Mouse (Mus musculus) kidney, adult 8-10 months (tissue): ENCODE measurements around the gene Vwce.
A peak's percentile ranks its signal among the peaks of the same experiment; 100 is the strongest.

ENCODE experiments used
- DNase-seq, 2 experiments: peaks; one replicate each; pipeline ENCODE4 v3.0.0; 2022

Gene Vwce

GRCm38 (mm10) chr19:10648156-10648555 is 14.1 kb downstream of the Vwce start:
- DNase-seq: no peak

- no peak for DNase-seq
Observed at GRCm38 (mm10) chr19:10656058-10656457, 22.0 kb downstream of the Vwce start.

- peak; percentile 25 to 34 for DNase-seq
Observed at GRCm38 (mm10) chr19:10657742-10658141, 23.7 kb downstream of the Vwce start.

- DNase-seq: no peak
Observed at GRCm38 (mm10) chr19:10658406-10658805, 24.4 kb downstream of the Vwce start.

- no peak for DNase-seq
Observed at GRCm38 (mm10) chr19:10661373-10661772, 27.4 kb downstream of the Vwce start.

- no peak for DNase-seq
Observed at GRCm38 (mm10) chr19:10661919-10662318, 27.9 kb downstream of the Vwce start.

GRCm38 (mm10) chr19:10662665-10663064 is 28.7 kb downstream of the Vwce start:
- no peak for DNase-seq

GRCm38 (mm10) chr19:10665093-10665492 is 31.1 kb downstream of the Vwce start:
- no peak for DNase-seq

GRCm38 (mm10) chr19:10665499-10665898 is 31.5 kb downstream of the Vwce start:
- DNase-seq: peak; percentile 37 to 68

- no peak for DNase-seq
Observed at GRCm38 (mm10) chr19:10671319-10671718, 37.3 kb downstream of the Vwce start.

- DNase-seq: no peak
Observed at GRCm38 (mm10) chr19:10671854-10672417, 37.9 kb downstream of the Vwce start.

- DNase-seq: no peak
Observed at GRCm38 (mm10) chr19:10673275-10673674, 39.3 kb downstream of the Vwce start.

- DNase-seq: no peak
Observed at GRCm38 (mm10) chr19:10676656-10677055, 42.6 kb downstream of the Vwce start.

- peak; percentile 75 to 90 for DNase-seq
Observed at GRCm38 (mm10) chr19:10677915-10678771, 44.1 kb downstream of the Vwce start, which contains the start of gene Pga5. Pga5 (minus strand) TSS chr19:10678071.

GRCm38 (mm10) chr19:10678772-10679067 is 44.7 kb downstream of the Vwce start:
- DNase-seq: no peak

- DNase-seq: no peak
Observed at GRCm38 (mm10) chr19:10681571-10681970, 47.6 kb downstream of the Vwce start.

- DNase-seq: peak; percentile 77 to 84
Observed at GRCm38 (mm10) chr19:10685081-10685480, 51.1 kb downstream of the Vwce start.

GRCm38 (mm10) chr19:10685727-10686126 is 51.7 kb downstream of the Vwce start:
- no peak for DNase-seq

GRCm38 (mm10) chr19:10688537-10689352 is 54.7 kb downstream of the Vwce start, which contains the start of gene Vps37c:
Vps37c (plus strand) TSS chr19:10688735.
- peak; percentile 92 to 94 for DNase-seq

GRCm38 (mm10) chr19:10689470-10690166 is 55.6 kb downstream of the Vwce start:
- no peak for DNase-seq

GRCm38 (mm10) chr19:10690336-10690735 is 56.3 kb downstream of the Vwce start:
- DNase-seq: peak; percentile 33 to 64

GRCm38 (mm10) chr19:10691121-10691520 is 57.1 kb downstream of the Vwce start:
- no peak for DNase-seq

- DNase-seq: no peak
Observed at GRCm38 (mm10) chr19:10691660-10692059, 57.6 kb downstream of the Vwce start.
